Mouse (Mus musculus) liver, adult 2 months (tissue): ENCODE results near the gene Lekr1.

Experiments used
- CTCF ChIP-seq: fragments of 200-500 bp; IDR thresholded peaks from 2 replicates; pipeline ENCODE4 v1.5.1; 2011; ENCODE audit warnings: low read depth, low read length, control low read depth
- POLR2A ChIP-seq: fragments of 200-500 bp; IDR thresholded peaks from 2 replicates; pipeline ENCODE4 v1.6.1; 2011; ENCODE audit warnings: low read length, control low read depth; ENCODE audit not compliant: insufficient read depth; ENCODE audit errors: extremely low read depth

DNA sequence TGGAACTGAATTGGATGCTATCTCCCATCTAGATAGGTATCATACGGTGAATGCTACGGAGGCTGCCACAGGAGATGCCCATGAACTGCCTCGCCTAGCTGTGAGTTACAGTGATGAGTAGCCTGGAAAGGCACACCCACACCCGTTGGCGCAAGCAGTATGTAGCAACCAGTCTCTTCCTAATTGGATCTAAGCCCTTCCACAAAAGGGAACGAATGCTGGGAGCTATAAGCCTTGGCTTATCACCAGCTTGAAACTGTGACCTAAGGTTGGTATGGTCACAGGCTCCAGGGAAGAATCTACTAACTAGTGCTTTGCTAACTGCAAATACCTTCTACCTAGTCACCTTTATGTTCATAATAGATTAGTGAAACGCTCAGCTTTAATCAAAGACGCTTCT is 175.1 kb downstream of the Lekr1 start:
- TF ChIP-seq POLR2A, result no peak
- no peak for TF ChIP-seq CTCF
